Mouse (Mus musculus): ENCODE results near the gene Prmt8. TPM values are rescaled to one million over a fixed set of nuclear protein-coding genes. Genes with fewer than 3 reads are reported as not detected.
A peak's percentile ranks its signal among the peaks of the same experiment; 100 is the strongest.

Gene Prmt8
- not detected in 2 replicates for polyA plus RNA-seq (2015; fragmentation: Nextera tagmentation; extraction: Ambion mirVana)

- Histone ChIP-seq H3K36me3 (replicated peaks) (no peaks in the 10 kb centered on the region), H3K4me3 (replicated peaks) (no peak within 1 kb of the TSS), H3K9ac (no peak within 1 kb of the TSS), H3K4me1 (replicated peaks) (no peaks in the 10 kb centered on the region), H3K27ac (replicated peaks) (no peak within 1 kb of the TSS), H3K4me2 (no peak within 1 kb of the TSS), H3K27me3 (peaks cover 83% of the 10 kb centered on the region), H3K9me3 (replicated peaks) (no peaks in the 10 kb centered on the region)
- 3% methylated on average over 39 of the region's 42 CpGs for WGBS (ENCODE audit: insufficient replicate concordance)
- ATAC-seq (ENCODE audit: insufficient read depth): no peak
Measured at GRCm38 (mm10) chr6:127769275-127770156, at the start of gene Prmt8. Gene Prmt8, minus strand, starts transcription at chr6:127769472.

- Histone ChIP-seq H3K36me3 (replicated peaks) (no peaks in the 10 kb centered on the region), H3K9ac (no peak overlapping the region), H3K27me3 (no peaks in the 10 kb centered on the region), H3K9me3 (replicated peaks) (no peaks in the 10 kb centered on the region), H3K4me1 (replicated peaks) (no peaks in the 10 kb centered on the region), H3K4me3 (replicated peaks) (no peak overlapping the region), H3K4me2 (no peak overlapping the region), H3K27ac (replicated peaks) (no peak overlapping the region)
- ATAC-seq (ENCODE audit: insufficient read depth): no peak
- WGBS (ENCODE audit: insufficient replicate concordance): 57% methylated on average over 9 of the region's 9 CpGs
Measured at GRCm38 (mm10) chr6:127803046-127803729, 33.9 kb upstream of the Prmt8 start.

GRCm38 (mm10) chr6:127802211-127802610, 32.9 kb upstream of the Prmt8 start:
- Histone ChIP-seq H3K4me2 (no peak overlapping the region), H3K4me3 (replicated peaks) (no peak overlapping the region), H3K27me3 (no peaks in the 10 kb centered on the region), H3K9ac (no peak overlapping the region), H3K27ac (replicated peaks) (no peak overlapping the region), H3K9me3 (replicated peaks) (no peaks in the 10 kb centered on the region), H3K4me1 (replicated peaks) (no peaks in the 10 kb centered on the region), H3K36me3 (replicated peaks) (no peaks in the 10 kb centered on the region)
- 72% methylated on average over 12 of the region's 12 CpGs for WGBS (ENCODE audit: insufficient replicate concordance)
- ATAC-seq (ENCODE audit: insufficient read depth): no peak

- no peaks in the 10 kb centered on the region for H3K27me3 ChIP-seq
- no peaks in the 10 kb centered on the region for H3K9me3 ChIP-seq (replicated peaks)
- peak; percentile 28; the same call in 1 of the 2 replicates for ATAC-seq (ENCODE audit: insufficient read depth)
- WGBS (ENCODE audit: insufficient replicate concordance): 34% methylated on average over 13 of the region's 13 CpGs
- H3K4me2 ChIP-seq: no peak overlapping the region
- H3K36me3 ChIP-seq (replicated peaks): no peaks in the 10 kb centered on the region
- no peak overlapping the region for H3K9ac ChIP-seq
- no peaks in the 10 kb centered on the region for H3K4me1 ChIP-seq (replicated peaks)
- no peak overlapping the region for H3K27ac ChIP-seq (replicated peaks)
- H3K4me3 ChIP-seq (replicated peaks): no peak overlapping the region
Measured at GRCm38 (mm10) chr6:127790023-127790422, 20.8 kb upstream of the Prmt8 start.

- no peaks in the 10 kb centered on the region for H3K36me3 ChIP-seq (replicated peaks)
- peaks cover 70% of the 10 kb centered on the region for H3K27me3 ChIP-seq
- no peak for ATAC-seq (ENCODE audit: insufficient read depth)
- 29% methylated on average over 4 of the region's 4 CpGs for WGBS (ENCODE audit: insufficient replicate concordance)
- no peaks in the 10 kb centered on the region for H3K4me1 ChIP-seq (replicated peaks)
- no peak overlapping the region for H3K4me3 ChIP-seq (replicated peaks)
- no peak overlapping the region for H3K27ac ChIP-seq (replicated peaks)
- no peaks in the 10 kb centered on the region for H3K9me3 ChIP-seq (replicated peaks)
- H3K4me2 ChIP-seq: no peak overlapping the region
- no peak overlapping the region for H3K9ac ChIP-seq
Measured at GRCm38 (mm10) chr6:127770806-127771205, 1.5 kb upstream of the Prmt8 start.

GRCm38 (mm10) chr6:127768621-127769274, 524 bp downstream of the Prmt8 start:
- Histone ChIP-seq H3K36me3 (replicated peaks) (no peaks in the 10 kb centered on the region), H3K27ac (replicated peaks) (no peak overlapping the region), H3K4me1 (replicated peaks) (no peaks in the 10 kb centered on the region), H3K4me3 (replicated peaks) (no peak overlapping the region), H3K27me3 (peaks cover 84% of the 10 kb centered on the region), H3K9ac (no peak overlapping the region), H3K4me2 (no peak overlapping the region), H3K9me3 (replicated peaks) (no peaks in the 10 kb centered on the region)
- under 1% methylated on average over 63 of the region's 64 CpGs for WGBS (ENCODE audit: insufficient replicate concordance)
- no peak for ATAC-seq (ENCODE audit: insufficient read depth)

- H3K27me3 ChIP-seq: peaks cover 82% of the 10 kb centered on the region
- H3K27ac ChIP-seq (replicated peaks): no peak overlapping the region
- ATAC-seq (ENCODE audit: insufficient read depth): no peak
- no peaks in the 10 kb centered on the region for H3K9me3 ChIP-seq (replicated peaks)
- H3K4me1 ChIP-seq (replicated peaks): no peaks in the 10 kb centered on the region
- H3K4me2 ChIP-seq: no peak overlapping the region
- no peak overlapping the region for H3K4me3 ChIP-seq (replicated peaks)
- 2% methylated on average over 49 of the region's 49 CpGs for WGBS (ENCODE audit: insufficient replicate concordance)
- no peak overlapping the region for H3K9ac ChIP-seq
- H3K36me3 ChIP-seq (replicated peaks): no peaks in the 10 kb centered on the region
Measured at GRCm38 (mm10) chr6:127767706-127768493, 1.4 kb downstream of the Prmt8 start.

- Histone ChIP-seq H3K9ac (no peak overlapping the region), H3K9me3 (replicated peaks) (no peaks in the 10 kb centered on the region), H3K4me2 (no peak overlapping the region), H3K36me3 (replicated peaks) (no peaks in the 10 kb centered on the region), H3K27ac (replicated peaks) (no peak overlapping the region), H3K4me1 (replicated peaks) (no peaks in the 10 kb centered on the region), H3K4me3 (replicated peaks) (no peak overlapping the region), H3K27me3 (peaks cover 75% of the 10 kb centered on the region)
- no peak for ATAC-seq (ENCODE audit: insufficient read depth)
- 3% methylated on average over 18 of the region's 18 CpGs for WGBS (ENCODE audit: insufficient replicate concordance)
Measured at GRCm38 (mm10) chr6:127767201-127767705, 2.0 kb downstream of the Prmt8 start.

GRCm38 (mm10) chr6:127766641-127767200, 2.6 kb downstream of the Prmt8 start:
- Histone ChIP-seq H3K27me3 (peaks cover 73% of the 10 kb centered on the region), H3K9ac (no peak overlapping the region), H3K36me3 (replicated peaks) (no peaks in the 10 kb centered on the region), H3K4me2 (no peak overlapping the region), H3K4me3 (replicated peaks) (no peak overlapping the region), H3K27ac (replicated peaks) (no peak overlapping the region), H3K9me3 (replicated peaks) (no peaks in the 10 kb centered on the region), H3K4me1 (replicated peaks) (no peaks in the 10 kb centered on the region)
- 3% methylated on average over 28 of the region's 28 CpGs for WGBS (ENCODE audit: insufficient replicate concordance)
- ATAC-seq (ENCODE audit: insufficient read depth): no peak

GRCm38 (mm10) chr6:127766041-127766604, 3.1 kb downstream of the Prmt8 start:
- H3K27ac ChIP-seq (replicated peaks): no peak overlapping the region
- 5% methylated on average over 9 of the region's 11 CpGs for WGBS (ENCODE audit: insufficient replicate concordance)
- no peaks in the 10 kb centered on the region for H3K36me3 ChIP-seq (replicated peaks)
- H3K4me3 ChIP-seq (replicated peaks): no peak overlapping the region
- ATAC-seq (ENCODE audit: insufficient read depth): no peak
- H3K4me2 ChIP-seq: no peak overlapping the region
- no peaks in the 10 kb centered on the region for H3K9me3 ChIP-seq (replicated peaks)
- H3K4me1 ChIP-seq (replicated peaks): no peaks in the 10 kb centered on the region
- peaks cover 67% of the 10 kb centered on the region for H3K27me3 ChIP-seq
- H3K9ac ChIP-seq: no peak overlapping the region
